Mouse (Mus musculus) WW6 (cell line): Measurements from ENCODE around the gene Prl3d2.
"Not testable (repeated sequence)": the region's sequence is repeated elsewhere in the genome, so short reads cannot be mapped to it uniquely, and the experiment has no call there.

Experiments
- DNase-seq: peaks from one replicate; pipeline ENCODE4 v3.0.0-alpha.2; 2013; ENCODE audit warnings: low read depth, low spot score

Gene Prl3d2

DNA sequence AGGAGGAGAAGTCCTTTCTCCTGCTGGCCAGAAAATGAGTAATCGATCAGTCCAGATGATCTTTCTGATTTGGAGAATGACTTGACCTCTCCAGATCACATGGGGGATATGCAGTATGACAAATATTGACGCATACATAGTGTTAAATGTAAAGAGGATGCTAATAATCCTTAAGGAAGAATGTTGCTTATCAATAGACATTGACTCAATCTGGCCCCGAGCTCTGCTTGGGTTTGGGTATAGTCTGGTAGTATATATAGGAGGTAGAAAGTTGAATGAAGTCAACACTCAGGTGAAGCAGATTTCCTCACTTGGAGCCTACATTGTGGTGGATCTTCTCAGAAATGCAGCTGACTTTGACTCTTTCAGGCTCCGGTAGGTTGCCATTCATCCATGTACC, at the start of gene Prl3d2:
TSS of gene Prl3d2 (plus strand) at position 301 of the 400 bp plus-strand sequence.
- DNase-seq: not testable (repeated sequence)

- DNase-seq: not testable (repeated sequence)
Measured at GRCm38 (mm10) chr13:27093890-27094289, 27.6 kb upstream of the Prl3d2 start, which contains the start of gene Prl3d1. Prl3d1 (plus strand) TSS chr13:27094190.

GRCm38 (mm10) chr13:27148264-27148663, 26.8 kb downstream of the Prl3d2 start:
- DNase-seq: no peak

GRCm38 (mm10) chr13:27156490-27156889, 35.0 kb downstream of the Prl3d2 start, which contains the start of gene Prl3d3:
Prl3d3 (plus strand) TSS chr13:27156790.
- not testable (repeated sequence) for DNase-seq
